Mouse (Mus musculus) heart, adult 2 months (tissue): Measurements from ENCODE around the gene Neb.
A peak's percentile ranks its signal among the peaks of the same experiment; 100 is the strongest.

ENCODE experiments used
- CTCF ChIP-seq: fragments of 200-600 bp; IDR thresholded peaks from 2 replicates; pipeline ENCODE4 v1.8.1; 2022; ENCODE audit warnings: antibody characterized with exemption, mild to moderate bottlenecking, moderate library complexity
- EP300 ChIP-seq: fragments of 200-500 bp; IDR thresholded peaks from 2 replicates; pipeline ENCODE4 v1.6.1; 2011; ENCODE audit warnings: low read depth, low read length, control low read depth; ENCODE audit not compliant: insufficient read depth
- POLR2A ChIP-seq: fragments of 200-500 bp; IDR thresholded peaks from 2 replicates; pipeline ENCODE4 v1.6.1; 2011; ENCODE audit warnings: mild to moderate bottlenecking, low read depth, low read length, control low read depth; ENCODE audit not compliant: insufficient read depth

- TF ChIP-seq CTCF (peak; percentile 79), EP300 (no peak), POLR2A (no peak)
Measured at GRCm38 (mm10) chr2:52406480-52406879, 28.2 kb upstream of the Neb start.
